Mouse (Mus musculus) kidney, postnatal 36 days (tissue): Measurements from ENCODE around the gene Tmem150b.

Experiments
- DNase-seq, 2 experiments: peaks; one replicate each; pipeline ENCODE4 v3.0.0; 2021 to 2022; ENCODE audit warnings: mixed read lengths in 2 of 2

Gene Tmem150b

DNA sequence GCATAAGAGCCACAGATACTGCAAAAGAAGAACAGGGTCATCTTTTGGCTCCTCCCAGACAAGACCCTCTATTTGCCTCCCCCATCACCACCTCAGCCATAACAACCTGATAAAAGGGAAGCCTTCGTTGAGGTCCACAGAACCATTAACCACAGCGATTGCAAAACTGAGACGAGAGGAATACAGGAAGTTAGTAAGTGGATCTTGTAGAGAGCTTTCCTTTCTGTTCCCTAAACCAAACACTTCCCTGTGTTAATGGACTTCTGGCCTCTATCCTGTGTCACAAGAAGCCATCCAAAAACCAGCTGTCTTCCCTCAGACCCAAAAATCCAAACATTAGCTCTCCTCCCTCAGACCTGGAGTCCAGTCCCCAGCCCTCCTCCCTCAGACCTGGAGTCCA is 690 bp downstream of the Tmem150b start:
- no peak for DNase-seq

GRCm38 (mm10) chr7:4723508-4723907 is 1.5 kb downstream of the Tmem150b start:
- DNase-seq, result peak; percentile 20 to 41

DNA sequence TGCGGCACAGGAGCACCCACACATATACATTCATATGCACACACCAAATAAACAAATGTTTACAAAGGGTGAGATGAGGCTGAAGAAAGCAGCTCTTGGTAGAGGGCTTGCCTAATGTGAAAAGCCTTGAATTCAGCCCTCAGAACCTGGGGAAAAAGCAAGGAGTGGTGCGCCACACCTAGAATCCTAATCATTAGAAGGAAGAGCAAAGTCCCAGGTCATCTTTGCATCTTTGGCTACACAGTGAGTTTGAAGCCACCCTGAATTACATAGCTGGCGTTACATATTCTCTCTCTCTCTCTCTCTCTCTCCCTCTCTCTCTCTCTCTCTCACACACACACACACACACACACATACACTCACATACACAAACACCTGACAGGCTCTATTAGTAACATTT is 5.8 kb downstream of the Tmem150b start:
- no peak for DNase-seq

GRCm38 (mm10) chr7:4716955-4717354 is 8.1 kb downstream of the Tmem150b start:
- DNase-seq, result no peak

DNA sequence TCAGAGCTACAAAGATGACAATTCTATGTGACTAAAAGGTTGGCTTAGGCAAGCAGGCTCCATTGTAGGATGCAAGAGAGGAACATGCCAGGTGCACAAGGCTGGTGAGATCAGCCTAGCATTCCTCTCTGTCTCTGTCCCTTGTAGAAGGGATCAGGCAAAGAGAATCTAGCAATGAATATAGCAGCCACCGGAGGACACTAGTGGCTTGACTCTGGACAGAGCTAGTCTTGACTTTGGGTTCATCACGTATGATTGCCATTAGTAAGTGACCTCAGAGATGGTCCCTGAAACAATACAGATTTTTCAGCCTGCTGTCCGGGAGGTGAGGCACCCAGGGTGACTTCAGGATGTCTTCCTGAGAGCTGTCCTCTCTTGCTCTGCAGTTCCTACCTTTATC is 12.5 kb downstream of the Tmem150b start:
- DNase-seq, result no peak

DNA sequence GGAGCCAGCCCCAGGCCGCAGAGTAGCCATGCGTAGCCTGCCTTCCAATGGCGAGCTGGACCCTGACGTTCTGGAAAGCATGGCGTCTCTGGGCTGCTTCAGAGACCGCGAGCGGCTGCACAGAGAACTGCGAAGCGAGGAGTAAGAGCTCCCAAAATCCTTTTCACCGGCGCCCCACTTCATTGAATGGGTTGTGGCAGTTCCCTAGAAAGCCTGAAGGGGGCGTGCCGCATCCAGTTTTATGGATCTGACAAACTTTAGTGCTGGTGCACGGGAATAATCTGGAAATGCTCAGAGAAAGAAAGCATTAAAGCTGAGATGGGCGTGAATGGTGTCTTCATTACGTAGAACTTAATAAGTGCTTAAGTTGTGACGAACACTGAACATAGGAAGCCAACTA is 20.0 kb downstream of the Tmem150b start:
- peak; percentile 30 to 73 for DNase-seq

GRCm38 (mm10) chr7:4703195-4703594 is 21.9 kb downstream of the Tmem150b start:
- no peak for DNase-seq

GRCm38 (mm10) chr7:4702334-4702733 is 22.7 kb downstream of the Tmem150b start:
- DNase-seq, result no peak

DNA sequence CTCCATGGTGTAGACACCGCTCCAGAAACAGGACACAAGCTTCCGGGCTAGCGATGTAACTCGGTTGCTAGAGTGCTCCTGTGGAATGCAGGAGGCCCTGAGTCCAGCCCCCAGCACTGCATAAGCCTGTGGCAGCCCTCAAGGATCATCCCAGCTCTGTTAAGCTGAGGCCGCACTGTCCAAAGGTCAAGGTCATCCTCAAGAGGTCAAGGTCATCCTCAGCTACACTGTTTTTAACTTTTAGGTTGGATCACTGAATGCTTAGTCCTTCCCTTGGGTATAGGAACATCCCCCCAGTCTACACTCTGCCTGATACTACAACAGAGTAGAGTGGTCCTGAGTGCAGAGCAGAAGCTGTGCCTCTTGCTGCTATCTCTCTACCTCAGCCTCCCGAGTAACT is 32.0 kb downstream of the Tmem150b start:
- no peak for DNase-seq

- no peak for DNase-seq
Observed at GRCm38 (mm10) chr7:4690951-4691653, 33.9 kb downstream of the Tmem150b start.

DNA sequence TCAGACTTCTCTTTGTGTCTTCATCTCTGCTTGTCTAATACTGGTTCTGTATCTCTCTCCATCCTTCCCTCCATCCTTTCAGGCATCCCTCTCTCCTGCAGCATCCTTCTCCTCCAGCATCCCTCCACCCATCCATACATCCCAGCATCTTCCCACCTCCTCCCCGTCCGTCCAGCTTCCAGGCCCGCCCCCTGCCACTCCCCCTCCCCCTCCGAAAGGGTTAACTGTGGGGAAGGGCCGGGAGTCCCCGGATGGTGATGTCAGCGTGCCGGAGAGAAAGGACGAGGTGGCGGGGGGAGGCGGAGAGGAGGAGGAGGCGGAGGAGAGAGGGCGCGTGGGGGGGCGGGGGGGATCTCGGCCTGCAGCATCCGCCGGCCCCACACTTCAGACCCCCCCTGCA is 34.7 kb downstream of the Tmem150b start, which contains the start of gene Brsk1:
Gene Brsk1, plus strand, starts transcription at position 218 of the 400 bp plus-strand sequence.
- DNase-seq, result peak; percentile 20 to 57

DNA sequence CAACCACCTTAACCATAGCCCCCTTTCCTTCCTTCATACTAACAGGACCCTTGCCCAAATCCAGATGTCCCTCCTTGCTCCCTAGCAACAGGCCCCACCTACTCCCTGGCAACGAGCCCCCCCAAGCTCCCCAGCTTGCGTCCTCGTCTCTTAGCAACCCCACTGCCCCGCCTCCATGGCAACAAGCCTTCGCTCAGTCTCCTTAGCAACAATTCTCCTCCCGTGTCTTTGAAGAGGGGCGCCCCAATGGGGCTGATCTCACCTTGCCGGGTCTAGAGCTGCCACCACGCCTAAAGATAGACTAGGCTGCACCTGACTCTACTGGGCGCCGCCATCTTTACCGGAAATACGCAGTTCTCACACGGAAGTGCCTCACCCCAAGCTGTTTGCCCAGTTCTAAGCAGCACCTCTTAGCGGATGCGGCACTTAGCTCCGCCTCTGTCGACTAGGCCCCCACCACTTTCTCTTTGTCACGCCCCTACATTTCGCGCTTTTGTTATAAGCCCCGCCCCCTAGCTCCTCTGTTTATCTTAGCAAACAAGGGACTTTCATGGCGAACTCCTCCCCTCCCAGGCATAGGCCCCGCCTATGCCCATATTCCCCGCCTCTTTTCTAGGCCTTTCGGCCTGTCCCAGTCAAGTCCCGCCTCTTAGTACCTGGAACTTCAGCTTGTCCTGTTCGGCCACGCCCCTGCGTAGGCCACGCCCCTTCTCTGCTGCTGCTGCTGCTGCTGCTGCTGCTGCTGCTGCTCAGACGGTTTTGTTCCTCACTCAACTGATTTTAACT is 40.2 kb downstream of the Tmem150b start, which contains the start of gene Hspbp1:
Gene Hspbp1, minus strand, starts transcription at position 437 of the 786 bp plus-strand sequence.
- peak; percentile 98 to 99 for DNase-seq

DNA sequence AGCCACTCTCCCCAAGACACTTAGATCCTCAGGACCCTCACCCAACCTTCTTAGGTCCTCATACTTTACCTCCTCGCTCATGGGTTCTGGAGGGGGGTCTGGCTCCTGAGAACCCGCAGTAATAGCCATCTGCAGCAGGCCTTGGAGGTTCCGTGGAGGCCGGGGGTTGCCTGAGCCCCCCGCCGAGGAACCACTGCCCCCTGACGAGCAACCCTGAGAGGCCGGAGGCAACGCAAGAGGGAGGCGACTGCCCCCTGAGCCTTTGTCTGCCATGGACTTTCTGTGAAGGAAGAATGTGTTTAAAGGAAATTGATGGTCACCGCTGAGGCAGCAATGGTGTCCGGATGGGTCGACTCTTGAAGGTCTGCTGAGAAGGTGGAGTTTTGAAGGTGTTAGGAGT is 40.8 kb downstream of the Tmem150b start:
- no peak for DNase-seq

GRCm38 (mm10) chr7:4683307-4683706 is 41.7 kb downstream of the Tmem150b start:
- DNase-seq, result no peak

DNA sequence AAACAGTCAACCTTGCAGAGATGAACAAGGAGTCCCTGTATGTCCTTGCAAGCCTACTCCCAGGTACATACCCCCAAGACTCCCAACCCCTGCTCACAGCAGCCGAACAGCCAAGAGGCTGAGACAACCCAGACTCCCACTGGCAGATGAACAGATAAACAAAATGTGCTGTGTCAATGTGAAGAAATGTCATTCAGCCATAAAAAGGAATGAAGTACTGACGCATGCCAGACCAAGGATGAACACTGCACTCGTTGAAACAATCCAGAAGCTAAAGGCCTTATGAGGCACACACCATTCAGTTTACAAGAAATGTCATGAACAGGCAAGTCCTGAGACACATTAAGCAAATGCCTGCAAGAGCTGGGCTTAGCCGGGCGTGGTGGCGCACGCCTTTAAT is 49.8 kb downstream of the Tmem150b start:
- no peak for DNase-seq

DNA sequence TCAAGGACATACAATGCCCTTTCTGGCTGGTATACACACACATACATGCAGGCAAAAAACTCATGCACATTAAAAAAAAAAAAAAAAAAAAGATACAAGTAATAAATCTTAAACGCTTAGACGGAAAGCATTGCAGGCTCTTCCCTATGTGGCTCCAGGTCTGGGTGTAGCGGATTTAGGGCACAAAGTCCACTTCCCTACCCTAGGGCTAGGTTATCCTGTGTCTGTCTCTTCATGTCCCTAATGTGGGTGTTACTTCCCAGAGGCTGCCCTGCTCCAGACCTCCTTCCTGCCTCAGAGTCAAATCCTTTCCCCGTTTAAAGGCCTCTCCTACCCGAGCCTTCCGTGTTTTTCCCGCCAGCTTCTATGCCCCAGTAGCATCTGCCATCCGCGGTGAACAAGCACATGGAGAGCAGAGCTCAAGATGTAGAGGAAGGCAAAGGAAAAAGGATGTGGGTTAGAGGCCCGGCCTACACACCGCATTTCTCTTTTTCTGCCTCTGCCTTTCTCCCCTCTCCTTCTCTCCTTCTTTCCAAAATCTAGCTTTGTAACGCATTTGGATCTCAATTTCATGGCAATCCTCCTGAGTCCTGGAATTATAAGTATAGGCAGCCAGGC is 50.8 kb downstream of the Tmem150b start:
- DNase-seq, result no peak

- peak; percentile 56 to 57 for DNase-seq
Observed at GRCm38 (mm10) chr7:4671956-4672355, 53.1 kb downstream of the Tmem150b start.

GRCm38 (mm10) chr7:4670655-4671255 is 54.3 kb downstream of the Tmem150b start:
- no peak for DNase-seq

- no peak for DNase-seq
Observed at GRCm38 (mm10) chr7:4669156-4669555, 55.9 kb downstream of the Tmem150b start.

GRCm38 (mm10) chr7:4668506-4668905 is 56.5 kb downstream of the Tmem150b start:
- no peak for DNase-seq

GRCm38 (mm10) chr7:4666871-4667270 is 58.2 kb downstream of the Tmem150b start:
- no peak for DNase-seq

GRCm38 (mm10) chr7:4663742-4664141 is 61.3 kb downstream of the Tmem150b start:
- no peak for DNase-seq

DNA sequence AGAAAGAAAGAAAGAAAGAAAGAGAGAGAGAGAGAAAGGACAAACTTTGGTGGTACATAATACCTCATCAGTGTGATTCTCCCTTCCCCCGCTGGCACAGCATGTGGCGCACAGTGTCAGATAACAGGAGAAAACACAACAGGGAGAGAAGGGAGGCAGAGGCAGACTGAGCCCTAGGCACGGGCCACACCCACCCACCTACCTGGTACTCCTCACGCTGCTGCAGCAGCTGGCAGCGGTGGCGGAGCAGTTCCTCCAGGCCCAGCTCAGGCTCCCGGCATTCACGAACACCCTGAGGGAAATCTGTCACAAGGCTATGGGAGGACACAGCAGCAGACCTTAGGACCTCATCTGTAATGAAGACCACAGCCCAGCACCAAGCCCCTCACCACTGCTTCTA is 61.9 kb downstream of the Tmem150b start:
- no peak for DNase-seq
